Mouse (Mus musculus) lung, adult 2 months (tissue): ENCODE measurements at regions not wholly inside any gene's neighbourhood (a gene's known extent, or its start where the extent isn't known, plus 50 kb on each side); places are given as distances from the start of the nearest gene placed in this dataset.

Experiments
- CTCF ChIP-seq: fragments of 200-500 bp; IDR thresholded peaks from 2 replicates; pipeline ENCODE4 v1.5.1; 2011; ENCODE audit warnings: mild to moderate bottlenecking, low read length, control low read depth; ENCODE audit not compliant: insufficient read depth
- POLR2A ChIP-seq: fragments of 200-500 bp; IDR thresholded peaks from 2 replicates; pipeline ENCODE4 v1.6.1; 2011; ENCODE audit warnings: low read depth, mild to moderate bottlenecking, control low read depth, low read length, borderline replicate concordance; ENCODE audit errors: extremely low read depth

- TF ChIP-seq POLR2A (no peak), CTCF (no peak)
Observed at GRCm38 (mm10) chr4:131066186-131066939, 122.2 kb downstream of the Matn1 start.
